Mouse (Mus musculus): ENCODE results near the gene Sec22a. TPM values are rescaled to one million over a fixed set of nuclear protein-coding genes. Genes with fewer than 3 reads are reported as not detected.
A peak's percentile ranks its signal among the peaks of the same experiment; 100 is the strongest.

Sec22a gene
- total RNA-seq (2021), result 1 to 10 TPM; 6.2 to 6.9 TPM
- long read RNA-seq, experiment 1, transcript Sec22a-201 (7 exons, 3,992 nt), result major isoform, 5 of 6 reads
- long read RNA-seq, experiment 1, partial matches to known transcripts, result 0 of 6 reads
- long read RNA-seq, experiment 1, other reads (novel, unspliced or antisense), result 1 of 6 reads
- long read RNA-seq, experiment 2, transcript Sec22a-201 (7 exons, 3,992 nt), result major isoform, 7 of 9 reads
- long read RNA-seq, experiment 2, partial matches to known transcripts, result 1 of 9 reads
- long read RNA-seq, experiment 2, other reads (novel, unspliced or antisense), result 1 of 9 reads

GRCm38 (mm10) chr16:35363150-35364062 is at the start of gene Sec22a:
Gene Sec22a (minus strand): TSS chr16:35363918.
- intact Hi-C loops (cut with DNase I; ENCODE audit: low total_unique reads), result no loop called here
- peak; percentile 95 for DNase-seq

GRCm38 (mm10) chr16:35406706-35407105 is 43.0 kb upstream of the Sec22a start:
- no peak for DNase-seq
- intact Hi-C loops (cut with DNase I; ENCODE audit: low total_unique reads), result no loop called here

GRCm38 (mm10) chr16:35406166-35406565 is 42.4 kb upstream of the Sec22a start:
- no peak for DNase-seq
- intact Hi-C loops (cut with DNase I; ENCODE audit: low total_unique reads), result no loop called here

GRCm38 (mm10) chr16:35405348-35406080 is 41.8 kb upstream of the Sec22a start:
- no peak for DNase-seq
- intact Hi-C loops (cut with DNase I; ENCODE audit: low total_unique reads), result no loop called here

GRCm38 (mm10) chr16:35404864-35405263 is 41.1 kb upstream of the Sec22a start:
- no peak for DNase-seq
- intact Hi-C loops (cut with DNase I; ENCODE audit: low total_unique reads), result no loop called here

- DNase-seq, result no peak
These were observed 40.2 kb upstream of the Sec22a start for GRCm38 (mm10) chr16:35403891-35404290.

GRCm38 (mm10) chr16:35403356-35403755 is 39.6 kb upstream of the Sec22a start:
- DNase-seq, result no peak
- intact Hi-C loops (cut with DNase I; ENCODE audit: low total_unique reads), result no loop called here

More at GRCm38 (mm10) chr16:35403891-35404290, 40.2 kb upstream of the Sec22a start:
- intact Hi-C loops (cut with DNase I; ENCODE audit: low total_unique reads), result no loop called here

GRCm38 (mm10) chr16:35392813-35393212 is 29.1 kb upstream of the Sec22a start:
- no peak for DNase-seq
- intact Hi-C loops (cut with DNase I; ENCODE audit: low total_unique reads), result no loop called here

GRCm38 (mm10) chr16:35385654-35386053 is 21.9 kb upstream of the Sec22a start:
- intact Hi-C loops (cut with DNase I; ENCODE audit: low total_unique reads), result no loop called here
- no peak for DNase-seq

GRCm38 (mm10) chr16:35380048-35380447 is 16.3 kb upstream of the Sec22a start:
- intact Hi-C loops (cut with DNase I; ENCODE audit: low total_unique reads), result no loop called here
- DNase-seq, result no peak

- intact Hi-C loops (cut with DNase I; ENCODE audit: low total_unique reads), result no loop called here
- no peak for DNase-seq
These were observed 15.6 kb upstream of the Sec22a start for GRCm38 (mm10) chr16:35379344-35379743.

- no peak for DNase-seq
- intact Hi-C loops (cut with DNase I; ENCODE audit: low total_unique reads), result no loop called here
These were observed 328 bp upstream of the Sec22a start for GRCm38 (mm10) chr16:35364063-35364428.

- DNase-seq, result no peak
- intact Hi-C loops (cut with DNase I; ENCODE audit: low total_unique reads), result no loop called here
These were observed 1.5 kb downstream of the Sec22a start for GRCm38 (mm10) chr16:35362221-35362620.

GRCm38 (mm10) chr16:35360593-35360992 is 3.1 kb downstream of the Sec22a start:
- intact Hi-C loops (cut with DNase I; ENCODE audit: low total_unique reads), result no loop called here

GRCm38 (mm10) chr16:35357449-35357848 is 6.3 kb downstream of the Sec22a start:
- intact Hi-C loops (cut with DNase I; ENCODE audit: low total_unique reads), result no loop called here
- no peak for DNase-seq

More at GRCm38 (mm10) chr16:35360593-35360992, 3.1 kb downstream of the Sec22a start:
- DNase-seq, result peak; percentile 26

GRCm38 (mm10) chr16:35330451-35330850 is 33.3 kb downstream of the Sec22a start:
- intact Hi-C loops (cut with DNase I; ENCODE audit: low total_unique reads), result no loop called here
- no peak for DNase-seq

GRCm38 (mm10) chr16:35319773-35320172 is 43.9 kb downstream of the Sec22a start:
- intact Hi-C loops (cut with DNase I; ENCODE audit: low total_unique reads), result loop anchor here (2.0 kb wide), 1 partner anchor 309 kb away; no protein-coding TSS in a partner anchor
- DNase-seq, result no peak

- intact Hi-C loops (cut with DNase I; ENCODE audit: low total_unique reads), result loop anchor here (2.0 kb wide), 1 partner anchor 309 kb away; no protein-coding TSS in a partner anchor
- no peak for DNase-seq
These were observed 44.4 kb downstream of the Sec22a start for GRCm38 (mm10) chr16:35319335-35319734.

- intact Hi-C loops (cut with DNase I; ENCODE audit: low total_unique reads), result loop anchor here (2.0 kb wide), 1 partner anchor 310 kb away; no protein-coding TSS in a partner anchor
- DNase-seq, result no peak
These were observed 45.3 kb downstream of the Sec22a start for GRCm38 (mm10) chr16:35318397-35318796.

GRCm38 (mm10) chr16:35317460-35317859 is 46.3 kb downstream of the Sec22a start:
- DNase-seq, result no peak
- intact Hi-C loops (cut with DNase I; ENCODE audit: low total_unique reads), result no loop called here

Data from gastrocnemius, postnatal 14 days (tissue).